Mouse (Mus musculus) adrenal gland, postnatal 36 days (tissue): ENCODE data around the gene Nedd4. TPM values are rescaled to one million over a fixed set of nuclear protein-coding genes. Genes with fewer than 3 reads are reported as not detected.

Experiments used
- DNase-seq, 2 experiments: peaks; one replicate each; pipeline ENCODE4 v3.0.0; 2021; ENCODE audit warnings: mixed read lengths in 1 of 2
- total RNA-seq, 2 experiments: library from RNA; stranded (reverse); gene quantifications; 2 replicates each; pipeline ENCODE4 v1.2.3; 2021

The Nedd4 gene
- total RNA-seq, 2 experiments from 2014 or later, result 431 to 435 TPM

DNA sequence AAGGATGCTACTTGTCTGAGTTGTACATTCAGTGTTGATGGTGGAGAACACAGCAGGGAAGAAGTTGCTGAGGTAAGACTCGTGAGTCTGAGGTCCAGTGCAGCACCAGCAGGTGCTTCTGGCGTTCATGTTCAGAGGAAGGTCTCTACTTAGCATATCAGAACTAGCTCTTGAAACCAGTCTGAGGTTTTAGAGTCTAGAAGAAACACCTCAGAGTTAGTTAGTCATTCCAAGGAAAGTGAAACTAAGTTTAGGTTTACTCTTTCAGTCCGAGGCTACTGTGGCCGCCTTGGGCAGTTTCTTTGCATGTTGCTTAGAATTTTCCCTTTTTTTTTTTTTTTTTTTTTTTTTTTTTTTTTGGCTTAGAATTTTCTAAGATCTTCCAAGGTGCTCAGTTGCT lies 16.6 kb downstream of the Nedd4 start:
- DNase-seq, result no peak

DNA sequence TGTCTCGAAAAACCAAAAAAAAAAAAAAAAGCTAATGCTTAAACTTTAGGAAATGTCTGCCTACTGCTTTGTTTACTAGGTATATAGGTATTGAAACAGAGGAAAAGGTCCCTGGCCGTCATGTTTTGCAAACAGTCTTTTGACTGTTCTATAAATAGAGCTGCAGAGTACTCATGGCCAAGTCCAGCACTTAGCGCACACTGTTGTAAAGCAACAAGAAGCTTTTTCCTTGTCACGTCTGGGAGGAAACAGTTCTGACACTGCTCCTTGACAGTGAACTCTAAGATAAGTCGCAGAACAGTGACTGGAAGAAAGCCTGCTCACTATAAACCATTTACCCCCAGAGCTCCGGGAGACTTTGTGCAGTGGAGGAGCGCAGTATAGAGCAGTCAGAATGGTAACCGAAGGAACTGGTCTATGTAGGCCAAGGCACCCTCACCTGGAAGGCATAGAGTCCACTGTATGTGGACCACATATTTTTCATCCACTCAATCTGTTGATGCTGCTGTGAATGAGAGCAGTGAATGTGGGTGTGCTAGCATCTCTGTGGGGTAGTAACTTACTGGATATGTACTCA lies 19.6 kb downstream of the Nedd4 start:
- no peak for DNase-seq

DNA sequence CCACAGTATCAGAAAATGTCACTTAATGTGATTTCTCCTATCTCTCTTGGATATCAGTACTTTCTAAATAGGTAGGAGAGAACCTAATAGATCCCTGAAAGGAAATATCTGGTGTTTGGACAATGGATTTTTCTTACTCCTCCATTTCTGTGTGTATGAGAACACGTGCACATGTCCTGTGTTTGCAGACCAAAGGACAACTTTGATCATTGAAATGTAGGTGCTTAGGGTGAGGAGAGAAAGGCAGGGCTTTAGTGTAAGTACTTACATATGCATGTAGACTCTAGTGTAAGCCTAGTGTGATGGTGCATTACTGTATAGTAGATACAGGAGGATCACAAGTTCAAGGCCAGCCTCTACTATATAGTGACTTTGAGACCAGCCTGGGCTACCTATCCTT lies 21.1 kb downstream of the Nedd4 start:
- DNase-seq, result no peak

- DNase-seq, result no peak
Observed at GRCm38 (mm10) chr9:72685231-72685630, 23.1 kb downstream of the Nedd4 start.

DNA sequence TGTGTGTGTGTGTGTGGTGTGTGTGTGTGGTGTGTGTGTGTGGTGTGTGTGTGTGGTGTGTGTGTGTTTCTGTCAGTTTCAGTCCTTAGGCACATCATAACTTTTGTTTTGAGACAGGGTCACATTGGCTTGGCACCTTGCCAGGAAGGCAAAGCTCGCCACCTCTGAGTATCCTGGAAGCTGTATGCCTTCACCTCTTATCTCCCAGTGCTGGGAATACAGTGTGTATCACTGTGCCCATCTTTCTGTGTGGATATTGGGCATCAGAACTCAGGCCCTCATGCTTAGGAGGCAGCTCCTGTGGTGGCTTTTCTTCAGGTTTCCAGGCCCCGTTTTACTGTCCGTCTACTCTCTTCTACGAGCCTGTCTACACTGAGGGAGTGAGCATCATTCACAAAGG lies 24.4 kb downstream of the Nedd4 start:
- peak; percentile 66 to 70 for DNase-seq

DNA sequence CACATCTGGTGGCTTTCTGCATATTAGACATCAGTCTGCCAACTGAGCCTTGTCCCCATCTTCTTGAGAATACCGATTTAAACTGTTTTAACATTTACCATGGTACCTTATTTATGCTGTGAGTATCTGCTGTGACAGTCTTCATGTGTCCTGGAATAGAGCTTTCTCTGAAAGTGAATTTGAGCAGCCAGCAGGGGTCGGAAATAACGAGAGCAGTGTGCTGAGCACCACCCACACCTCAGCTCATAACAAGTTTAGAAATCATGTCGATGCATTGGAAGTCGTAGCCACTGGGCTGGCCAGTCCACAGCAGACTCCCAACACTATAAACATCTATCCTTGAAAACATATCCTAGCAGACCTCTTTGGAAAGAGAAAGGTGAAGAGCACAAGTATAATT lies 27.4 kb downstream of the Nedd4 start:
- DNase-seq, result no peak

GRCm38 (mm10) chr9:72690811-72691210 lies 28.7 kb downstream of the Nedd4 start:
- no peak for DNase-seq

GRCm38 (mm10) chr9:72691942-72692341 lies 29.8 kb downstream of the Nedd4 start:
- DNase-seq, result no peak

DNA sequence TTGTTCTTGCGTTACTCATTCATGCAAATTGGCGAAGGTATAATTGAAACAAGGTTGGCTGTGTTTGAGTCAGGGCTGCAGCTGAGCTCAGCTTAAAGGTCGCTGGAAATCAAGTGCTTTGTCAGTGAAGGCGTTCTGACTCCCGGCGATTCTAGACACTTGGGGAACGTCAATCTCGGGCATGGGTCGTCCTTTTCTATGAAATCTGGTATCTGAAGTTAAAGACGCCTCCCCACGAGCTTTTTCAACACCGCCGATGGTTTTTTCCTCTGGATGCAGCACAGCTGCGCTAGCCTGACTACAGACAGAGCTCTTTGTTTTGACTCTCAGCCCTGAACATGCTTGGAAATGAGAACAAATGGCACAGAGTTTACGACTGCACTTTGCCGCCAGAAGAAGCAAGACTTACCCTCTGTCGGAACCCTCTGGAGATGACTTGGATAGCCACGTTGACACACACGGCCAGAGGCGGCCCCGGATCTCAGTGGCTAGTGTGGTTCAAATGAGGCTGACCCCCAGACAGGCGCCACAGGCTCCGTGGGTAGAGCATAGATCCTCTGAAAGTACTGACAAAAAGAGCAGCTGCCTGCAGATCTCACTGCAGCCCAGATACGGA lies 31.0 kb downstream of the Nedd4 start:
- peak; percentile 42 to 57 for DNase-seq

DNA sequence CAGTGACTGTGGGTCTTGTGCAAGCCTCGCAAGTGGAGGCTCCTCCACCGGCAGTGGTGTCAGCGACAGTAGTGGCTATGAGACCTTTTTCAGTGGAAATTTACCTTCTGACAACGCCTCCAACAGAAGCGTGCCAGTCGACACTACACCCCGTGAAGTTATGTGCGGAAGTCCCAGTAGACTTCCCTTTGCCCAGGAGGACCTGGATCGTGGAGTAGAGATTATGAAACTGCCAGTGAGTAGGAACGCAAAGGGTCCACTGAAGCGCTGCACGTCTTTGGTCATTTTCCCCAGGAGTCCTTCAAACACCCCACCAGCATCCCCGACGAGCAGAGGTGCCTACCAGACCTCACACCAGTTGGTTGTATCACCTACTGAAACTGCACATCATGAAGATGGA lies 31.7 kb downstream of the Nedd4 start:
- no peak for DNase-seq

DNA sequence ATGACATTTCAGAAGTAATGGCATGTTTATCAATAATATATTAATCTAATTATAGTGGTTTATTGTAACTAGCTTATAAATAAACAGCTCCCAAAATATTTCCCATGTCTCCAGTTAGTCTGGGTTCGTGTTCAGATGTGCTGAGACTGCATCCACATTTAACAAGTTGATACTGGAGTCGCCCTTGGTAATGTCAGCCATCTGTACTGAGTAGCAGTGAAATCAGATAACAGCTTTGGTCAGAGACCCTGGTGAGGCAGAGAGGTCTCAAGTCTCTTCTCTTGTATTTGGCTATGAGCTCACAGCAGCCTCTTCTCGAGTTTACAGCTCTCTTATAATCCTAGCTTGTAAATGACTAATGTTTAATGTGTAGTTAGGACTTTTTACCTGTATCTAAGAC lies 34.4 kb downstream of the Nedd4 start:
- no peak for DNase-seq

DNA sequence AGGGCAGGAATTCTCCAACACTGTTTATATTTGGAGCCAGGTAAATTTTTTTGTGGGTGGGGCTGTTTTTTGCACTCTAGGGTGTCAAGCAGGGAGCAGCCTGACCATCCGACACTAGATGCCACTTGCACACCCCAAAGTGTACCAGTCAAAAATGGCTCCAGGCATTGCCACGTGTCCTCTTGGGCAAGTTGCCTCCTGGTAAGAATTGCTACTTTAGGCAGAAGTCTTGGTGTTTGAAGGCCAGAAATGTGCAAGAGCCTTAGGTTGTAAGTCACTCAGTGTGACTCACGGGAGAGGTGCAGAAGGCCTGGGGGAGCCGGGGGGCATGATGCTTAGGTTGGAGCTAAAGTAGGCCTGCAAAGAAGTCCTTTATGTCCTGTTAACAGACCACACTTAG lies 35.6 kb downstream of the Nedd4 start:
- no peak for DNase-seq

DNA sequence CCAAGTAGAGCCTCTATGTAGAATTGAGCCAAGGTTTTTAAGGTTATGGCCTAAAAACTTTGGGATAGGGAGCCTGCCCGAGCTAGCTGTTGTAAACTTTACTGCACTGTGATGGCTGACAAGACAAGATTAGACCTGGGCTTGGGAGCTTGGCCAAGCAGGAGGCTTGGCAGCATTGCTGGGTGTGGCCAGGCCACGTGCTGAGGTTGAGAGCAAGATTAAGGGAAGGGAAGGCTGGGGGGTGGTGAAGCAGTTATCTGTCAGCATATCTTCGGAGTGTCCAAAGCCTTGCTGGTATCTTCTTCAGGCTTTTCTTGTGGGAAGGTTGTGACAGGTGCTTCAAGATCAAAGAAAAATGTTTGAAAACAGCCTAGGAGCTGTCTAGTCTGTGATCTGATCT lies 37.6 kb downstream of the Nedd4 start:
- peak; percentile 51 to 59 for DNase-seq

GRCm38 (mm10) chr9:72701441-72701840 lies 39.3 kb downstream of the Nedd4 start:
- DNase-seq, result no peak

DNA sequence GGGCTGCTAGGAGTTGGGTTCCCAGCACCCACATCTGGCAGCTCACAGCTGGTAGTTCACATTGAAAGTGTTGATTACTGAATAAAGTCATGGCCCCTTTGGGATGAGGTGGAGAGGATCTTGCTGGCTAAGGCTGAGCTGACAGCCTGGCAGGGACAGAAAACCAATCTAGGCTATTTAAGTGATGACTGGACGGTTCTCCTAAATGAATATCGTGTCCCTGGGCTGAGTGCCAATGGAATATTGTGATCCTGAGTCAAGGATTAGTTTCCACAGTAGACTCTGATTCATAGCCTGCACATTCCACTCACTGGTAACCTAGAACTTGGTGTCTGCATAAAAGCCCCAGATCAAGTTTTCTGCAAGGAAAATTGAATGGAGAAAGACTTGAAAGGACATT lies 39.9 kb downstream of the Nedd4 start:
- peak; percentile 87 to 89 for DNase-seq

GRCm38 (mm10) chr9:72703142-72703541 lies 41.0 kb downstream of the Nedd4 start:
- no peak for DNase-seq

DNA sequence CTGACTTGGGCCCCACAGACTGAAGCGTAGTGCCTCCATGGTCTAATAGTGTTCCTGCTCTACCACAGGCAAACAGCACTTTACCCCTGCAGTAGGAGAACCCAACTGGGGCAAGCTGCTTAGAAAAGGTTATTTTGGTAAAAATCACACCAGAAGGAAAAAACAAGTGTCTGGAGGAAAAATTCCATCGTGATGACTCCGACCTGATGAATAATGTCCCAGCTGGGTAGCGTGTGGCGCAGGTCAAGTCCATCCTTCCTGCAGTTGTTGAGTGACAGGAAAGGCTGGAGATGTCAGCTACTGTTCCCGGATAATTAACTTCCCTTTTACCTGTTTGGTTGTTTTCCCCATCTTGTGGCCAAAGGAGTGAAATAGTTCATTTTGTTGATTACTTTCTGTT lies 41.6 kb downstream of the Nedd4 start:
- peak; percentile 45 to 61 for DNase-seq

DNA sequence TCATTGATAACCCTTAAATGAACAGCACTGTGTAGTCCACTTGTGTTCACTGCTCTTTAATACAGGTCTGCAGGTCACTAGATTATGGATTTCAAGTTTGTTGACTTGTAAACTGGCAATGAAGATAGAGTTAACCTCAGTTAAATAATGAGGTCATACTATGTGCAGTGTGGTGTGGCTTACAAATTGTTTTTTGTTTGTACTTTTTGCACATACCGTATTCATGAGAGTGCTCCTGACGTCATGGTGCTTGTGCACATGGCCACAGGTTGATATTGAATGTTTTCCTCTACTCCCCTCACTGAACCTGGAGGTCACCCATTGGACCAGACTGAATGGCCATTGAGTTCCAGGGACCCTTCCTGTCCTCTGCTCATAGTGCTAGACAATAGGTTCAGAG lies 43.1 kb downstream of the Nedd4 start:
- no peak for DNase-seq

DNA sequence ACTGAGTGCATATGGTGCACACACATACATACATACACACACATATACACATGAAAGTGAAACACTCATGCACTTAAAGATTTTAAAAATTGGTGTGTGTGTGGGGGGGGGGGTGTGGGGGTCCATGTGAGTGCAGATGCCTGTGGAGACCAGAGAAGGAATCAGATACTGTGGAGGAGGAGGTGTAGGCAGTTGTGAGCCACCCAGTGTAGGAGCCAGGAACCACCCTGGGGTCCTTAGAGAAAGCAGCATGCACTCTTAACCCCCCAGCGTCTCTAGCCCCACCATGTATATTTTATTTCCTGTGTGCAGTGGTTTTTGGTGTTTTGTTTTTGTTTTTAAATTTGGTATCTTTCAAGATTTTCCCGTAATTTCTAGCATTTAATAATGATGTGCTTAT lies 45.9 kb downstream of the Nedd4 start:
- DNase-seq, result no peak

- no peak for DNase-seq
Observed at GRCm38 (mm10) chr9:72708690-72709089, 46.5 kb downstream of the Nedd4 start.

DNA sequence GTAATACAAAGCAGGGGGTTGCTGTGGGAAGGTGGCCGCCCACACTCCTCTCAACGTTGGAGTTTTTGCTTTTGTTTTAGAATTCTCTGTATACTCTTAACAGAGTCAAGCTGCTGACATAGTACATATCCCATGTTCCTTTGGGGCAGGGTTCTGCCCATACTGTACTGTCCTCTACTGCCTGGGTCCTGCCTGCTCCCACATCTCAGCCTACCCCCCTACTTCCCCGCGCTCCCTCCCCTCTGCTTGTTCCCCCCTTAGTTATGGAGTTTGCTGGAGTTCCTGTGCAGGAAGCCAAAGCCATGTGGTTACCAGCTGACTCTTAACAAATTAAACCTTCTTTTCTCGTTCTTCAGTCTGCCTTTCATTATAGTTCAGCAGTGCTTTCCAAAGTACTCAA lies 47.9 kb downstream of the Nedd4 start:
- no peak for DNase-seq

GRCm38 (mm10) chr9:72714945-72715344 lies 52.8 kb downstream of the Nedd4 start:
- DNase-seq, result peak; percentile 86 to 89

DNA sequence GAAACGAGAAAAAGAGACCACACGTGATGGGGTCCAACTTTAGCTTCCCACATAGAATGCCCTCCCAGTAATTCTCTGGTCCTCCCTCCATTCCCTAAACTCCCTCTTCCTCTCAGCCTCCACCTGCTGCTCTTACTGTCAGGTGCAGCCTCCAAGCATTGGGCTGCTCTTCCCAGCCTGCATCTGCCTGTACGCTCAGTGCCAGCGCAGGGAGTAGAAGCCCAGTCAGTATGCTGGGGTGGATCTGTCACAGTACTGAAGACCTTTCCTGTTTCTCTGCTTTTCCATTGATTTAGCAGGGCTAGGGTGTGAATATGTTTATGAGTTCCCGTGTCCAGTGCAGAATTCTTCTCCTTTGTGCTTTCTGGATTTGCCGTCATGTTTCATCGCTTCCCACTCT lies 54.1 kb downstream of the Nedd4 start:
- no peak for DNase-seq

GRCm38 (mm10) chr9:72719143-72719542 lies 57.0 kb downstream of the Nedd4 start:
- DNase-seq, result no peak

- DNase-seq, result no peak
Observed at GRCm38 (mm10) chr9:72721221-72721620, 59.1 kb downstream of the Nedd4 start.
